11 mouse cellular contexts compared by ENCODE assay signal in genomic region chr13:89738275-89738674, GRCm38 (mm10). TPM values are rescaled to one million over a fixed set of nuclear protein-coding genes. Genes with fewer than 3 reads are reported as not detected.
DNase-seq lines count a peak whose midpoint lies in the region; ATAC-seq lines count a peak whose summit lies in the region.
"Had no signal": no experiment of that assay in that cellular context is flagged by ENCODE, and none has a peak within 500 bp of the region (broad histone marks: within the 10 kb centered on the region; RNA-seq: fewer than 3 reads in every experiment).

No protein-coding gene starts in this region.

- no peak for DNase-seq in kidney, adult 11 months
- DNase-seq in urinary bladder, adult 2 months (ENCODE audit: low spot score), result no peak
- no peak for DNase-seq in B cell, adult 2 months
- DNase-seq in left cerebral cortex, postnatal 36 days (ENCODE audit: low spot score in 2 of 2), result no peak
- DNase-seq: cerebellum, adult 18-20 months; kidney, adult 2 months; liver, embryonic 13.5 days had no signal

- H3K9ac ChIP-seq in kidney, embryonic 15.5 days, result no peak overlapping the region
- H3K9ac ChIP-seq in embryonic facial prominence, embryonic 12.5 days, result no peak overlapping the region
- no peak overlapping the region; the same call in 1 of the 2 replicates for H3K9ac ChIP-seq in heart, embryonic 16.5 days (ENCODE audit: low read length)
- H3K9ac ChIP-seq in midbrain, embryonic 12.5 days (replicated peaks), result no peak overlapping the region
- H3K9ac ChIP-seq: liver, embryonic 13.5 days had no signal

- 44% methylated on average over 2 of the region's 2 CpGs for WGBS in kidney, embryonic 15.5 days
- 48% methylated on average over 2 of the region's 2 CpGs for WGBS in embryonic facial prominence, embryonic 12.5 days
- 53% methylated on average over 2 of the region's 2 CpGs for WGBS in heart, embryonic 16.5 days
- WGBS in midbrain, embryonic 12.5 days, result 39% methylated on average over 2 of the region's 2 CpGs

- H3K4me2 ChIP-seq in kidney, embryonic 15.5 days, result peak overlapping the region; percentile 92
- peak overlapping the region; percentile 83 for H3K4me2 ChIP-seq in embryonic facial prominence, embryonic 12.5 days (replicated peaks)
- peak overlapping the region; percentile 79; the same call in 1 of the 2 replicates for H3K4me2 ChIP-seq in heart, embryonic 16.5 days (ENCODE audit: low read depth, low read length)
- H3K4me2 ChIP-seq in midbrain, embryonic 12.5 days (replicated peaks), result peak overlapping the region; percentile 83

- no peak for ATAC-seq in kidney, embryonic 15.5 days (replicated peaks; ENCODE audit: low FRiP score)
- ATAC-seq in embryonic facial prominence, embryonic 12.5 days (ENCODE audit: insufficient number of reproducible peaks, insufficient read depth, low FRiP score, low TSS enrichment), result no peak
- no peak for ATAC-seq in heart, embryonic 16.5 days (replicated peaks; ENCODE audit: extremely low read depth, insufficient read depth, low FRiP score)
- no peak for ATAC-seq in midbrain, embryonic 12.5 days (ENCODE audit: low FRiP score, low read depth)

- H3K4me1 ChIP-seq in kidney, embryonic 15.5 days, result peaks cover 28% of the 10 kb centered on the region
- H3K4me1 ChIP-seq in embryonic facial prominence, embryonic 12.5 days, result peaks cover 12% of the 10 kb centered on the region
- peaks cover 22% of the 10 kb centered on the region for H3K4me1 ChIP-seq in heart, embryonic 16.5 days (ENCODE audit: control insufficient read depth, insufficient read depth, low read length)
- peaks cover 13% of the 10 kb centered on the region for H3K4me1 ChIP-seq in midbrain, embryonic 12.5 days

- peak overlapping the region; percentile 92; the same call in 1 of the 2 replicates for H3K27ac ChIP-seq in kidney, embryonic 15.5 days
- H3K27ac ChIP-seq in embryonic facial prominence, embryonic 12.5 days, result no peak overlapping the region
- H3K27ac ChIP-seq in heart, embryonic 16.5 days (ENCODE audit: low read length), result no peak overlapping the region
- no peak overlapping the region for H3K27ac ChIP-seq in midbrain, embryonic 12.5 days (replicated peaks)
- H3K27ac ChIP-seq: liver, embryonic 13.5 days had no signal

- H3K27me3 ChIP-seq in kidney, embryonic 15.5 days, result no peaks in the 10 kb centered on the region; the same call in 1 of the 2 replicates
- no peaks in the 10 kb centered on the region for H3K27me3 ChIP-seq in embryonic facial prominence, embryonic 12.5 days
- H3K27me3 ChIP-seq in heart, embryonic 16.5 days (ENCODE audit: control insufficient read depth, insufficient read depth, low read length), result no peaks in the 10 kb centered on the region
- H3K27me3 ChIP-seq in midbrain, embryonic 12.5 days, result peaks cover 1% of the 10 kb centered on the region; the same call in 1 of the 2 replicates

- intact Hi-C loops in left cerebral cortex, postnatal 36 days (cut with DNase I), result no loop called here

- H3K9me3 ChIP-seq in kidney, embryonic 15.5 days (replicated peaks), result no peaks in the 10 kb centered on the region
- H3K9me3 ChIP-seq in embryonic facial prominence, embryonic 12.5 days, result no peaks in the 10 kb centered on the region
- H3K9me3 ChIP-seq in heart, embryonic 16.5 days (replicated peaks; ENCODE audit: control insufficient read depth, low read length), result no peaks in the 10 kb centered on the region
- no peaks in the 10 kb centered on the region for H3K9me3 ChIP-seq in midbrain, embryonic 12.5 days
- H3K9me3 ChIP-seq: liver, embryonic 13.5 days had no signal

- peak overlapping the region; percentile 61 for H3K4me3 ChIP-seq in kidney, embryonic 15.5 days (replicated peaks)
- 0 out of 2 replicates have a peak overlapping the region, but pooled peaks have one; percentile 70 for H3K4me3 ChIP-seq in embryonic facial prominence, embryonic 12.5 days
- H3K4me3 ChIP-seq in heart, embryonic 16.5 days (ENCODE audit: low read length), result no peak overlapping the region
- H3K4me3 ChIP-seq in midbrain, embryonic 12.5 days, result no peak overlapping the region

- H3K36me3 ChIP-seq in kidney, embryonic 15.5 days, result no peaks in the 10 kb centered on the region
- no peaks in the 10 kb centered on the region for H3K36me3 ChIP-seq in embryonic facial prominence, embryonic 12.5 days
- no peaks in the 10 kb centered on the region for H3K36me3 ChIP-seq in heart, embryonic 16.5 days (ENCODE audit: control insufficient read depth, insufficient read depth)
- no peaks in the 10 kb centered on the region for H3K36me3 ChIP-seq in midbrain, embryonic 12.5 days
- H3K36me3 ChIP-seq: liver, embryonic 13.5 days had no signal

RNA-seq across cellular contexts. Expression of gene Vcan, which starts 4.0 kb away (rescaled TPM):
- polyA plus RNA-seq in kidney, embryonic 15.5 days (2015; fragmentation: Nextera tagmentation; extraction: Ambion mirVana), result 73.2 and 73.8 TPM in 2 replicates
- polyA plus RNA-seq in embryonic facial prominence, embryonic 12.5 days (2016; fragmentation: Nextera tagmentation; extraction: Ambion mirVana), result 119 and 120 TPM in 2 replicates
- 36.5 and 46.5 TPM in 2 replicates for polyA plus RNA-seq in heart, embryonic 16.5 days (2015; fragmentation: Nextera tagmentation; extraction: Ambion mirVana)
- 41.6 and 50.4 TPM in 2 replicates for polyA plus RNA-seq in midbrain, embryonic 12.5 days (2016; fragmentation: Nextera tagmentation; extraction: Ambion mirVana)
- 18.0 and 28.8 TPM in 2 replicates for polyA plus RNA-seq in urinary bladder, adult 2 months (2012; rRNA removed)
- total RNA-seq in left cerebral cortex, postnatal 36 days (2021), result 10 to 100 TPM; 15.3 to 22.4 TPM

Comparison
In these comparisons a context has a peak if more than half of its experiments do, and no peak if none do; other contexts are left out.
1. H3K4me3 ChIP-seq: peak in kidney, embryonic 15.5 days (single experiment) and embryonic facial prominence, embryonic 12.5 days (single experiment); none in heart, embryonic 16.5 days (single experiment) and midbrain, embryonic 12.5 days (single experiment).
2. Peak in every context shown above with its lines, with median percentiles within 50 percentile points of each other: H3K4me2 ChIP-seq.